Mouse (Mus musculus) forebrain, postnatal 0 days (tissue): ENCODE measurements around the gene Hnrnpl. TPM values are rescaled to one million over a fixed set of nuclear protein-coding genes. Genes with fewer than 3 reads are reported as not detected.

Experiments
- ATAC-seq: fragments of 200-750 bp; cut with Nextera tagmentation; 2 replicates; pipeline ENCODE4 v1.8.0; 2017; ENCODE audit warnings: mild to moderate bottlenecking, moderate library complexity
- DNase-seq: peaks from one replicate; pipeline ENCODE4 v3.0.0-alpha.2; 2015
- H3K27ac ChIP-seq: fragments of 300-500 bp; sonication (generic); 2 replicates; pipeline ENCODE4 v1.5.1; 2014; ENCODE audit warnings: low read depth, mild to moderate bottlenecking, antibody characterized with exemption, low read length, moderate library complexity, mixed read lengths
- H3K27me3 ChIP-seq: fragments of 300-500 bp; sonication (generic); 2 replicates; pipeline ENCODE4 v1.6.1; 2014; ENCODE audit warnings: mild to moderate bottlenecking, low read length, mixed read lengths; ENCODE audit not compliant: insufficient read depth
- H3K36me3 ChIP-seq: fragments of 300-500 bp; sonication (generic); 2 replicates; pipeline ENCODE4 v1.6.1; 2014; ENCODE audit warnings: mild to moderate bottlenecking, moderate library complexity; ENCODE audit not compliant: insufficient read depth
- H3K4me1 ChIP-seq: fragments of 300-500 bp; sonication (generic); 2 replicates; pipeline ENCODE4 v1.6.1; 2014; ENCODE audit warnings: antibody characterized with exemption; ENCODE audit not compliant: insufficient read depth
- H3K4me2 ChIP-seq: fragments of 300-500 bp; sonication (generic); 2 replicates; pipeline ENCODE4 v1.6.1; 2014; ENCODE audit warnings: low read depth, mild to moderate bottlenecking, moderate library complexity
- H3K4me3 ChIP-seq: fragments of 300-500 bp; sonication (generic); 2 replicates; pipeline ENCODE4 v1.5.1; 2014; ENCODE audit warnings: low read depth, low read length, mixed read lengths
- H3K9ac ChIP-seq: fragments of 300-500 bp; sonication (generic); 2 replicates; pipeline ENCODE4 v1.6.1; 2014; ENCODE audit warnings: mild to moderate bottlenecking
- H3K9me3 ChIP-seq: fragments of 300-500 bp; sonication (generic); 2 replicates; pipeline ENCODE4 v1.6.1; 2016; ENCODE audit warnings: low read length
- CTCF ChIP-seq: sonication (generic); IDR thresholded peaks from 2 replicates; pipeline ENCODE4 v1.5.1; 2016; ENCODE audit warnings: antibody characterized with exemption, control low read depth, low read depth
- WGBS: fragments of 180-500 bp; shearing (Covaris S2); extraction: QIAGEN DNeasy Blood & Tissue Kit; methylation state at CpG from one replicate; pipeline ENCODE4 v1.1.7; 2014; 5-methylcytosine and 5-hydroxymethylcytosine counted together
- polyA plus RNA-seq: library from polyadenylated mRNA; unstranded; fragments of >200 nt; fragmentation: Nextera tagmentation; extraction: Ambion mirVana; gene quantifications from 2 replicates; pipeline ENCODE4 v1.2.1, GENCODE M21; 2015
- total RNA-seq: library from RNA; depleted of rRNA; stranded (reverse); fragments of >200 nt; gene quantifications from 2 replicates; pipeline ENCODE4 v1.2.3, GENCODE M21; 2014

Gene Hnrnpl
- total and polyA plus RNA-seq, 2 experiments from 2014 or later: 172 to 264 TPM

- Histone ChIP-seq H3K36me3 (peaks cover 96% of the 10 kb centered on the region), H3K4me1 (0 out of 2 replicates have a peak, but pooled peaks cover under 1% of the 10 kb centered on the region), H3K4me3 (no peak overlapping the region), H3K27ac (no peak overlapping the region), H3K9me3 (no peaks in the 10 kb centered on the region), H3K4me2 (no peak overlapping the region), H3K27me3 (no peaks in the 10 kb centered on the region), H3K9ac (no peak overlapping the region)
- DNase-seq (no peak), ATAC-seq (no peak)
- TF ChIP-seq CTCF: no peak
- WGBS: 78% methylated on average over 4 of the region's 4 CpGs
Measured at GRCm38 (mm10) chr7:28817957-28818356, 9.6 kb downstream of the Hnrnpl start.

DNA sequence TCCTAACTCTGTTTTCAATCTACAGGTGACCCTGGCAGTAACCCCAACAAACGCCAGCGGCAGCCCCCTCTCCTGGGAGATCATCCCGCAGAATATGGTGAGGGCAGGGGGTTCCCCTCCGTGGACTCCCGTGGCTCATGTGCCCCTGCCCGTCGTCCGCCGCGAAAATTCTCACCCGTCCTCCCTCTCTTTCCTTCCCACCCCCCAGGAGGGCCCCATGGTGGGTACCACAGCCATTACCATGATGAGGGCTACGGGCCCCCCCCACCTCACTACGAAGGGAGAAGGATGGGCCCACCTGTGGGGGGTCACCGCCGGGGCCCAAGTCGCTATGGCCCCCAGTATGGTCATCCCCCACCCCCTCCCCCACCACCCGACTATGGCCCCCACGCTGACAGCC, 10.1 kb downstream of the Hnrnpl start:
- TF ChIP-seq CTCF: no peak
- no peak for DNase-seq
- Histone ChIP-seq H3K9me3 (no peaks in the 10 kb centered on the region), H3K4me2 (no peak overlapping the region), H3K4me3 (no peak overlapping the region), H3K36me3 (peaks cover 96% of the 10 kb centered on the region), H3K4me1 (no peaks in the 10 kb centered on the region), H3K9ac (no peak overlapping the region), H3K27me3 (no peaks in the 10 kb centered on the region), H3K27ac (no peak overlapping the region)
- WGBS: 82% methylated on average over 18 of the region's 18 CpGs
- no peak for ATAC-seq

DNA sequence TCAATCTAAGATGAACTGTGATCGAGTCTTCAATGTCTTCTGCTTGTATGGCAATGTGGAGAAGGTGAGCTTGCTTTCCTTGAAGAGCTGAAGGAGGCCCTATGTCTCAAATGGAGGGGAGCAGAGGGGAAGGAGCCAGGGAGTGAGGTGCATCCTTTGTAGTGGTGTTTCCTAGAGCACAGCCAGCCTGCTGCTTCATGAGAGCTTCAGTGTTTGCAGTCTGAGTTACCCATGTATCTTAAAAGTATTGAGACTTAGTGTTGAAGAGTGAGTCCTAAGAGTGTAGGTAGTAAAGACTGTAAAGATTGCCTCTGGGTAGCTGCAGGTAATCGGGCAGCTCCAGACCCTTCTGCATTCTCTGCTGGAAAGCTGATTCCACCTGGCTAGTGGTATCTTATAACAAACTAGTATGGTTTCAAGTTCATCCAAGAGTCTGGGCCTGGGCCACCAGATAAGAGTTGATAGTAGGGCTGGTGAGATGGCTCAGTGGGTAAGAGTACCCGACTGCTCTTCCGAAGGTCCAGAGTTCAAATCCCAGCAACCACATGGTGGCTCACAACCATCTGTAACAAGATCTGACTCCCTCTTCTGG, 10.6 kb downstream of the Hnrnpl start:
- Histone ChIP-seq H3K27ac (no peak overlapping the region), H3K4me1 (no peaks in the 10 kb centered on the region), H3K27me3 (no peaks in the 10 kb centered on the region), H3K4me2 (no peak overlapping the region), H3K36me3 (peaks cover 91% of the 10 kb centered on the region), H3K9me3 (no peaks in the 10 kb centered on the region), H3K4me3 (no peak overlapping the region), H3K9ac (no peak overlapping the region)
- WGBS: 91% methylated on average over 4 of the region's 4 CpGs
- no peak for TF ChIP-seq CTCF
- no peak for ATAC-seq
- DNase-seq: no peak

DNA sequence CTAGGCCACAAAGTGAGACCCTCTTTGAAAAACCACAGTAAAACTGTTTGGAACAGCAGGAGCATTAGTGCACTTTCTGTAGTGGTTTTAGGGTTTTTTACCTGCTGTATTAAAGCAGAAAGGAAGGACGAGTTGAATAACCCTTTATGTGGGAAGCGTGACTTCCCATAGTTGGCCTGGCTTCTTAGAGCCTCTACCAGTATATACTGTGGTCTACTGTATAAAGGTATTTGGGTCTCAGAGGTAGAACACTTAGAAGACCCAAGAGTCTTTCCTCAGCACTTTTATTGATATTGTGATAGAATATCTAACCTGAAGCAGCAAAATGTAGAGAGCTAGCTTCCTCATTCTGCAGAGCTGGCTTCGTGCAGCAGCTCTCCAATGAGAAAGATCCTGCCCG, 11.2 kb downstream of the Hnrnpl start:
- H3K27me3 ChIP-seq: no peaks in the 10 kb centered on the region
- no peak overlapping the region for H3K4me2 ChIP-seq
- H3K9ac ChIP-seq: no peak overlapping the region
- ATAC-seq (no peak), DNase-seq (no peak)
- 82% methylated on average over 4 of the region's 4 CpGs for WGBS
- 0 out of 2 replicates have a peak, but pooled peaks cover 1% of the 10 kb centered on the region for H3K4me1 ChIP-seq
- TF ChIP-seq CTCF: no peak
- H3K9me3 ChIP-seq: no peaks in the 10 kb centered on the region
- no peak overlapping the region for H3K27ac ChIP-seq
- peaks cover 85% of the 10 kb centered on the region for H3K36me3 ChIP-seq
- H3K4me3 ChIP-seq: no peak overlapping the region

DNA sequence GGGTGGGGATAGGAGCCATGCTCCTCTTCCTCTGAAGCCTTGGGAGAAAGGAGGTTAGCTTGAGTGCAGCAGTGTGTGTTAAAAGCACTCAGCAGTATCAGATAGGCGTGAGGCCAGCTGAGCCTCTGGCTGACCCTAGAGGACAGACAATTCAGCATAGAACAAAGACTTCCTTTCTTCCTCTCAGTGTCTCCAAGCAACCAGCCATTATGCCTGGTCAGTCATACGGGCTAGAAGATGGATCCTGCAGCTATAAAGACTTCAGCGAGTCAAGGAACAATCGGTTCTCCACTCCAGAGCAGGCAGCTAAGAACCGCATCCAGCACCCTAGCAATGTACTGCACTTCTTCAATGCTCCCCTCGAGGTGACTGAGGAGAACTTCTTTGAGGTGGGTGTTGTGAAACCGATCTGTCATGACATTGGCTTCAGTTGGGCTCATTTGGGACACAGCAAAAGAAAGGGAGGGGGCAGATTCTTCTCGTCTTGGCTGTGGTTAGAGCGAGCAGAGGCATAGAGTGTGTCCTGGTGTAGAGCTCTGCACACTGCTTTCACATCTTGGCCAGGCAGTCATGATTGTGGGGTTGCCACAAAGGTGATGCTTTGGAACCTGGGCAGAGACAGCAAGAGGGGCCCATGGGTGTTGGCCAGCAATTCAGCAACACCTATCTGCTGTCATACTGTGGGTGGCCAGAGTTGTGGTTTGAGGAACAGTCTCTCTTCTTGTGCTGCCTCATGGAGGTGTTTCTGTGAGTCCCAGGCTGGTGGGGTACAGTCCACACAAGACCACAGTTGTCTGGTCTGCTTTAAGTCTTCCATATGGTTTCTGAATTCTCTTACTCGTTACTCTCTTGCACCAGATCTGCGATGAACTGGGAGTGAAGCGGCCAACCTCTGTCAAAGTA, 12.3 kb downstream of the Hnrnpl start:
- Histone ChIP-seq H3K27ac (no peak overlapping the region), H3K4me3 (no peak overlapping the region), H3K4me2 (no peak overlapping the region), H3K4me1 (0 out of 2 replicates have a peak, but pooled peaks cover 4% of the 10 kb centered on the region), H3K27me3 (no peaks in the 10 kb centered on the region), H3K36me3 (peaks cover 74% of the 10 kb centered on the region), H3K9me3 (no peaks in the 10 kb centered on the region), H3K9ac (no peak overlapping the region)
- ATAC-seq (no peak), DNase-seq (no peak)
- TF ChIP-seq CTCF: no peak
- 44% methylated on average over 12 of the region's 12 CpGs for WGBS

DNA sequence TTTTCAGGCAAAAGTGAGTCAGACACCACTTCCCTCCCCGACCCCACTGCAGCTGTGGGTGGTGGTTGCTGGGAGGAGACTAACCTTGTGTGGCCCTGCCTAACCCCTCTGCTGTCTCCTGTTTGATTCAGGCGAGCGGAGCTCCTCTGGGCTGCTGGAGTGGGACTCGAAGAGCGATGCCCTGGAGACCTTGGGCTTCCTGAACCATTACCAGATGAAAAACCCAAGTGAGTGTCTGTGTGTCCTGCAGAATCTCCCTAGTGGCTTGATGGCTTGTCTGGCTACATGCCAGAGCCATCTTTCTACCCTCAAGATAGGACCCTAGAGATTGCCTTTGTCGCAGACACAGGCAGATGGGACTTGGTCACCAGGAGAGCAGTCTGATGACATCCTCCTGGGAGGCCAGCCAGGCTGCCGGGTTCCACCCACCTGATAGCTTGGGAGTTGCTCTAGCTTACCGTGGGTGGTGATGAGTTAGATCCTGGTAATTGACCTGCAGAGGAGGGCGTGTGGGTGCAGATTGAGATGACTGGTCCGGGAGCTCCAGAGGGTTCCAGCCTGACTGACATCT, 13.0 kb downstream of the Hnrnpl start:
- DNase-seq (no peak), ATAC-seq (no peak)
- Histone ChIP-seq H3K9me3 (no peaks in the 10 kb centered on the region), H3K27me3 (no peaks in the 10 kb centered on the region), H3K4me3 (no peak overlapping the region), H3K36me3 (peaks cover 67% of the 10 kb centered on the region), H3K9ac (no peak overlapping the region), H3K4me2 (no peak overlapping the region), H3K27ac (no peak overlapping the region), H3K4me1 (0 out of 2 replicates have a peak, but pooled peaks cover 4% of the 10 kb centered on the region)
- TF ChIP-seq CTCF: no peak
- WGBS: 71% methylated on average over 10 of the region's 10 CpGs

DNA sequence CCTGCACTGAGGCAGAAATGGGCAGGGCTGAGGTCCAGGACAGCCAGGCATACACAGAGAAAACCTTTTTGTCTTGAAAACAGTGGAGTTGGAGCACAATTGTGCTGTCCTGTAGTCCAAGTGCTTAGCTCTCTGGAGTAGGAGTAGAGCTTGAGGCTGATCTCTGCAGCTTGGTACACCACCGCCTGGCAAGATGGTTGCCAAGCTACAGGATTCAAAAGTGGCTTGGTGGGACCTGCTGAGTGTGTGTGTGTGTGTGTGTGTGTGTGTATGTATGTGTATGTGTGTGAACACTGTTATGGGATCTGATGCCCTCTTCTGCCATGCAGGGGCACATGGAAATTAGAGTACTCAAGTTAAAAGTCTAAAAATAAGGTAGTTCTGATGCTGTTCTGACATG, 14.2 kb downstream of the Hnrnpl start:
- Histone ChIP-seq H3K9me3 (no peaks in the 10 kb centered on the region), H3K36me3 (peaks cover 55% of the 10 kb centered on the region), H3K27me3 (no peaks in the 10 kb centered on the region), H3K4me1 (0 out of 2 replicates have a peak, but pooled peaks cover 4% of the 10 kb centered on the region), H3K27ac (no peak overlapping the region), H3K9ac (no peak overlapping the region), H3K4me2 (no peak overlapping the region), H3K4me3 (no peak overlapping the region)
- DNase-seq: no peak
- TF ChIP-seq CTCF: no peak
- WGBS: 58% methylated on average over 1 of the region's 1 CpGs
- ATAC-seq: no peak
